Mouse (Mus musculus): ENCODE data around the gene Ntrk2.

Ntrk2 gene

GRCm38 (mm10) chr13:58840731-58841359 is 34.5 kb downstream of the Ntrk2 start:
- no peak for DNase-seq (ENCODE audit: low spot score)

DNA sequence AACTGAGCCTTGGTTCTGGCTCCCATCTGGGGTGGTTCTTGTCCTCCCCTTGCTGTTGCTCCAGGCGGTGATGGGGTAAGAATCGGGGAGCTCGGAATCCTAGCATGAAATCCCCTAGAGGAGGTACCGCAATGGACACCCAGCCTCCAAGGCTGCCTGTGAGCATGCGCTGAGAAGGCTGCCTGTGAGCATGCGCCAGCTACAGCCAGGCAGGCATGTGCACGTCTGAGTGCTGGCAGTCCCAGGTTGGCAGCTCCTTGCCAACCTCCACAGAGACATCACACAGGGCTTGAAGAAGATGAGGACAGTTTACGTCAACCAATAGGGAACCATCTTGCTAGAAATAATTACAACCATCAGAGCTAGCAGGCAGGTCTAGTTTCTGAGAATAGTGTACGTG is 37.5 kb downstream of the Ntrk2 start:
- DNase-seq (ENCODE audit: low spot score), result no peak

DNA sequence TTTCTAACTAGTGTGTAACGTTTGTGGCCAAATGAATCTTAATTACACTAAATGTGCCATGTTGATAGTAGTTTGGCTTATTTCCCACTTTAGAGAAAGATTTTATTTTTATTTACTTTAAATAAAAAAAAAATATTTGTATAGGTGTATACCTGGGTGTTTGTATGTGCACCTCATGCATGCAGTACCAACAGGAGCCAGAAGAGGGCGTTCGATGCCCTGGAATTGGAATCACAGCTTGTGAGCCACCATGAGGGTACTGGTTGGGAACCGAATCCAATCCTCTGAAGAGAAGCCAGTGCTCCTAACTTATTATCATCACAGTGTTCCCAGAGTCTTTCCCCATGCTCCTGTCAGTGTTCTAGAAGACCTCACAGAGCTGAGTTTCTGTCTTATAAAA is 42.2 kb downstream of the Ntrk2 start:
- DNase-seq (ENCODE audit: low spot score), result no peak

DNA sequence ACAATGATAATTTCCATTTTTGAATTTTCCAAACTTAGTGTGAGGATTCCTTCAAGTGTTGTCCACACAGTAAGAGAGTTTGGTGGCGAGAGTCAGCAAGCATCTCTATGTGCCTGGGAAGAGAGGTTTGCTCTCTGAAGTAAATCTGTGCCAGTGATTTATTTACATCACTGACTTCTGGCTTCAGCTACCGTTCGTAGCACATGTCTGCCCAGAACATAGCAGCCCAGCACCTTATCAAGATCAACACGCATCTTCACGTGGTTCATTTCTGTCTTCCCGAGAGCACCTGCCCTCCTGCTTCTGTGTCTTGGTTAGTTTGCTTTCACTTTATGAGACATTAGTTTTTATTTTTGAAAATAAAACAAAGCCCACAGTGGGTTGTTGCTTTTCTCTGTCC is 47.3 kb downstream of the Ntrk2 start:
- no peak for DNase-seq (ENCODE audit: low spot score)

DNA sequence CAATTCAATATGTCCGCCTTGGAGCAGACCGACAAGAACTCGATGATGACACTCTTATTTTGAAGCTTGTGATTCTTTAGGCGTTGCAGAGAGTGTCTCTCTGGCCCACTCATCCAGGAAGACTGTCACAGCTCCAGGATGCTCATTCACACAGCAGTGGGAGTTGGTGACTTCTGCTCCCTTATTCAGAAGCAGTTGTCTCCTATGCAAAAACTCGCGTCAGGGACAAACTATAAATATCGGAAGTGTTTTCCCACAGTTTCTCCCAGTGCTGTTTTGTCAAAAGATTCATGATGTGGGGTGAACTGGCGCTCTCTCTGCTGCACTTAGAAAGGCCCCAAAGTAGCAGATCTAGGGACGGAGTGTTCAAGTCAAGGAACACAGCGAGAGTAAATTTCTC is 59.9 kb downstream of the Ntrk2 start:
- no peak for DNase-seq (ENCODE audit: low spot score)

DNA sequence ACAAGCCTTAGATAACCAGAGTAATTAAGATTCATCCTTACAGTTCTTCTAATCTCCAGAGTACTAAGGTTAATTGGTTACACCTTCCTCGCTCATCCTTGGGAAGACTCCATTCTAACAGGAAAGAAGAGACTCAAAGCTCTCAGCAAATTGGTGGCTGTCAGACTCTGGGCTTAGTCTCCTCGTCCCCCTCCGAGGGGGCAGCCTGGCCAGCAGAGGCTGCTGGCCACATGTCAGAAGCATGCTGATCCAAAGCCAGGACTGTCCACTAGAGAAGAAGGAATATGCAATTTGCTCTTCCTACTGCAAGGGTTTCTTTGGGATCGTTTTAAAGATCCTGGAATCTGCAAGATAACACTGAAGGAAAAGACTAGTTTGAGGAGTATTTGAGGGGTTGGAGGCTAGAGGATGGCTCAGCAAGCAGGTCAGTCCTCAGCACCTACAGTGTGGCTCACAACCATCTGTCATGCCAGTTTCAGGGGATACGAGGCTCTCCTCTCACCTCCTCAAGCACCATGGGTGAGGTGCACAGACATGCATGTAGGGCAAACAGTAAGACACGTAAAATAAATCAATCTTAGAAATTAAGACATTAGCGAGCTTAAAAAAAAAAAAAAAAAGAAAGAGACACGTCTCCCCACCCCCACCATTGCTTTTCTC is 60.5 kb downstream of the Ntrk2 start:
- no peak for DNase-seq (ENCODE audit: low spot score)

DNA sequence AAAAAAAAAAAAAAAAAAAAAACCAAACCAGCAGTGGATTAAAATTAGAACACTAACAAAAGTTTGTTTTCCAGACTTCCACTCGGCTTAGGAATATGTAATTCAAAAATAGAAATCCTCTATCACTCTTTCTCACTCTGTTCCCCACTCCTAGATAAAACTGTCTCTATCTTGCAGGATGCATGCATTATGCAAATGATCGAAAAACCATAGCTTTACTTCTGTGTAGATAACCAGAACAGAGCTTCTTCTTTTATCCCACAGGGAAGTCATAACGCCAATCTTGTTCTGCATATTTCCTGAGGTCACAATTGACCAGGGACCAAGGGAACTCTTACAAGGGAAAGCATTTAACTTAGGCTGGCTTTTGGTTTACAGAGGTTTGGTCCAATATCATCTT is 76.1 kb downstream of the Ntrk2 start:
- no peak for DNase-seq (ENCODE audit: low spot score)

DNA sequence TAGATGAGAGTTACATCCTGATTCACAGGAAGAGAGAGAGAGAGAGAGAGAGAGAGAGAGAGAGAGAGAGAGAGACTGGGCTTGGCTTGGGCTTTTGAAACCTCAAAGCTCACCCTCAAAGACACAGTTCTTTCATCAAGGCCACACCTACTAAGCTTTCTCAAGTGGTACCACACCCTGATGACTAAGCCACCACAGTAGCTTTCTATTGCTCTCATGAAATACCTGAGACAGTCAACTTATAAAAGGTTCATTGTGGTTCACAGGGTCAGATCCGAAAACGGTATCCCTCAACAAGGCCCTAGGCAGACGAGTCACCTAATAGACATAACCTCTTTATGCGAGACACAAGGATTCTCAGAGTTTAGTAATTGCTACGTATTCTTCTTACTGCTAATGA is 76.5 kb downstream of the Ntrk2 start:
- no peak for DNase-seq (ENCODE audit: low spot score)

DNA sequence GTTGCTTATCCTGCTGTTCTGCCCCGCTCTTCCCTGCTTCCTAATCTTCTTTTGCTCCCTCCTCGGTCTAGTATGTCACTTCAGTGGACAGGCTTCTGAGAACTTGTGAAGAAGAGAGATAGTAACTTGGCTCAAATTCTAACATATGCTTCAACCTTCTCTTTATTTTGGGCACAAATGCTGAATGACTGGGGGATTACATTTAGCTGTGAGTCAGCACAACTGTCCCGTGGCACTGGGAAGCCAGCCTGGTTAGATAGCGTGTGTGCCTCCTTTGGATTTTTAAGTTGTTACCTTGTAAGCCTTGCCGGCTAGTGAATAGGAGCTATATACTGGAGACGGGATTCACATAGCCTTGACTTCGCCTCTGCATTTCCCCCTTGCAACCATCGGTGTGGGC is 79.7 kb downstream of the Ntrk2 start:
- DNase-seq (ENCODE audit: low spot score), result no peak

DNA sequence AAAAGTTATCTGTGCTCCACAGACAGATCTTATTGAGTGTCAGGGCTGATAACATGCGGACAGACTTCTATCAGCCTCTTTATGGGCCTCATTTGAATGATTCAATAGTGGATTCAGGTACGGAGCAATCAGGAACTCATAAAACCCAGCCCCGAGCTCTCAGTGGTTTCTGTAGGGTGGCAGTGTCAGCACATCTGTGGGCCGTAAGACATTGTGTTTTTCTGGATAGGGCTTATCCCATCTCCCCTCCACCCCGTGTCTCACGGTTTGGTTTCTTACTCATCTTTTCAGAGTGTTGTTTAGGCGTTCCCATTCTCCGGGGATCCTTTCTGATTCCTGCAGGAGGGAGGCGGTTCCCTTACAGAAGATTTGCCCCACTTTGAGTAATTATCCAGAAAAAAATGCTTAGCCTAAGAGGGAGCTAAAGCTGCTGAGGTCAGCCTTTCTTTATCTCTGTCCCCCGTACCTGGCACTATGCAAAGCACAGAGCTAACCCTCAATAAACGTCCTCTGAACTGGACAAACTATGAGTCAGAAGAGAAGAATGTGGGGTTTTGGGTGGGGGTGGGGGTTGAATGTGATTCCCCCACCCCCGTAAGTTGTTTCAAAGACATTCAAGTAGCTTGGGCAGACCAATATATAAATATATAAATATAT is 90.0 kb downstream of the Ntrk2 start:
- DNase-seq (ENCODE audit: low spot score), result no peak

DNA sequence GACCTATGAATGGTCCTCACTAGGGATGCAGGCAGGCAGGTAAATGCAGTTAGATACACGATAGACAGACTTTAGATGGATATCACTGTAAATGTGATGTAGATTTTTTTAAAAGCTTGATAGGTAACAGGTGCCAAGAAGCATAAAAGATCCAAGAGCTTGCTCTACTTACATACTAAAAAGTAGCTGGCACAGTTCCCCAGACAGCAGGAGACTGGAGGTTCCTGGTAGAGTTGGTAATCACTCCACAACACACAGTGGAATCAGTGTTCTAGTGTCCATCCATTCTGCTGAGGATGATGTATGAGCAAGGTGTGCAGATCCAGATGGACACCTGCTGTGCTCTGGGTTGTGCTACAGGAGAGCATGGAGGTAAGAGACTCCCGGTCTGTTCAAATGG is 93.0 kb downstream of the Ntrk2 start:
- DNase-seq (ENCODE audit: low spot score), result no peak

GRCm38 (mm10) chr13:58902313-58902712 is 95.9 kb downstream of the Ntrk2 start:
- DNase-seq (ENCODE audit: low spot score), result no peak

DNA sequence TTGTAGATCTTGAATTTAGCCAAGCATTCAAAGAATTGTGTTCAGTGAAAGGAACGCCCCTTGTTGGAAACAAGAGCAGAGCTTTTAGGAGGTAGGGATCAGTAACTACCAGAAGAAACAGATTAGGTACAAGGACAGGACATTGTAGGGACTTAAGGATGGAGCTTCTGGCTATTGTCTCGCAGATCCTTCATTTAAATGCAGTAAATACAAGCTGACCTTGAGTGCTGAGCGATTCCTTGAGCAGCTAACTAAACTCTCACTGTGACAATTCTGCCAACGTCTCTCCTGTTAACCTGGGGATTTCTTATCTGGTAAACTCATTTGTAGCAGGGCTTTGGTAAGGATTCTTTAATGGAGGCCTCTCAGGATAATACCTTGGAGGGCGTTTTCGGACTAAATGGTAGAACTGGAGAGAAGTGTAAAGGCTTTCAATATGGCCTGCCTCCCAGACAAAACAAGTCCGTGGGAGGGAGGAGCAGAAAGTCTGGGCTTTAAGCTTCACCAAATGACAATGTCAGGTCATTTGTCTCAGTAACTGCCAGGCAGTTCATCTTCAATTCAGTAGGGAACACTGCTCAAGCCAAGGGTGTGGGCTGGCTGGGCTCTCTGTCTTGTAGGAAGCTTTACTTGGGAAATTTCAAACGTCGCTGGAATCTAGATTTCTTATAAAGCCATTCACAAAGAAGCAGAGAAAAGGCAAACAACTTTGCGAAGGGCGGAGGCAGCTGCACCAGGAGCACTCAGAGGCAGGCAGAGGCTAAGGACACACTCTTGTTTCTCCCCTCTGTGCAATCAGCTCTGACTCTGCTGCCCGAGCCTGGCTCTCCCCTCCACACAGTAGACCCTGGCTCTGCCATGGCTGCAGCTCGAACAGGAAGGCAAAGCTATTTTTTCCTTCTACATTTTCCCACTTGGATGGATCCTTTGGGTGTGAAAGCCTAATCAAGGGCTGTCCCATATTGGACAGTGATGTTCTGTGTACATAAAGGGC is 98.7 kb downstream of the Ntrk2 start:
- no peak for DNase-seq (ENCODE audit: low spot score)

- DNase-seq (ENCODE audit: low spot score), result no peak
Measured at GRCm38 (mm10) chr13:58911936-58912335, 105.6 kb downstream of the Ntrk2 start.

DNA sequence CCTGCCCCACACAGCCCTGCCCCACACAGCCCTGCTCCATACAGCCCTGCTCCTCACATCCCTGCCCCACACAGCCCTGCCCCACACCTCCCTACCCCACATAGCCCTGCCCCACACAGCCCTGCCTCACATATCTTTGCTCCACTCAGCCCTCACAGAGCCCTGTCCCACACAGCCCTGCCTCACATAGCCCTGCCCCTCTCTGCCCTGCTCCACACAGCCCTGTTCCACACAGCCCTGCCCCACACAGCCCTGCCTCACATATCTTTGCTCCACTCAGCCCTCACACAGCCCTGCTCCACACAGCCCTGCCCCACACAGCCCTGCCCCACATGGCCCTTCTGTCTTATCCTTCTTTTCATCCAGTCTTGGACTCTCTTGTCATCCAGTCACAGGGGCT is 106.2 kb downstream of the Ntrk2 start:
- no peak for DNase-seq (ENCODE audit: low spot score)

- no peak for DNase-seq (ENCODE audit: low spot score)
Measured at GRCm38 (mm10) chr13:58914061-58914814, 107.9 kb downstream of the Ntrk2 start.

DNA sequence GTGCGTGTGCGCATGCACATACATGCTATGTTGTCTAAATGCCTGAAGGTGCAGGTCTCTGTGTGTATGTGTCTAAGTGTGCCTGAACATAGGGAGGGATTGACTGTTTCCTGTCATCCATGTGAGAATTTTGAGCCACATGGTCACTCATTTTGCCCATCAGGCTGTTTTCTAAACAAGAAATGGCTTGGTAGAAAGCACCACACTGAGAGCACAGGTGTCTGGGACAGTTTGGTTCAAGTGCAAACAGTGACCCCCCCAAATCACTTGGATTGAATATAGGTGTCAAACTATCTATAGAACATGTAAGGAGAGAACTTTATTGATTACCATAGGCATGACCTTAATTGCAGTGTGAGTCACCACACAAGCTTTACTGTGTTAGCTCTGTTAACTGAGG is 110.0 kb downstream of the Ntrk2 start:
- no peak for DNase-seq (ENCODE audit: low spot score)

- no peak for DNase-seq (ENCODE audit: low spot score)
Measured at GRCm38 (mm10) chr13:58920241-58920640, 113.9 kb downstream of the Ntrk2 start.

- no peak for DNase-seq (ENCODE audit: low spot score)
Measured at GRCm38 (mm10) chr13:58921255-58921654, 114.9 kb downstream of the Ntrk2 start.

DNA sequence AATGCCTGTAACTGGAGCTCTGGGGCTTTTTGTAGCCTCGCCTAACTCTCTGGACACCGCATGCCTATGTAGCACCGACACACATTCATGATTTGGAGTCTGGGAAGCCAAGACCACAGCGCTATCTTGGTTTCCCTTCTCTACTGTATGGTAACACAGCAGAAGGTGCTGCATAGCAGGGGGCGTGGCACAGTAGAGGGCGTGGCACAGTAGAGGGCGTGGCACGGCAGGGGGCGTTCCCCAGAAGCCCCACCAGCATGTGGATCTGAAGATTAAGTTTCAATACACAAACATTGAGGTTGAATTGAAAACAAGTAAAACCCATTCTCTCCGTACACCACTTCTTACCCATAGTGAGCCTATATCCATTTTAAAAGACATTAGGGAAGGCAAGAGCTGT is 115.3 kb downstream of the Ntrk2 start:
- DNase-seq (ENCODE audit: low spot score), result no peak

- no peak for DNase-seq (ENCODE audit: low spot score)
Measured at GRCm38 (mm10) chr13:58922174-58922573, 115.8 kb downstream of the Ntrk2 start.

GRCm38 (mm10) chr13:58923496-58923895 is 117.1 kb downstream of the Ntrk2 start:
- DNase-seq (ENCODE audit: low spot score), result no peak
